Mouse (Mus musculus): ENCODE measurements around the gene Tssc4. TPM values are rescaled to one million over a fixed set of nuclear protein-coding genes. Genes with fewer than 3 reads are reported as not detected.

Tssc4 gene
- polyA plus RNA-seq, 1 experiment from 2014 or later, result 103 TPM

DNA sequence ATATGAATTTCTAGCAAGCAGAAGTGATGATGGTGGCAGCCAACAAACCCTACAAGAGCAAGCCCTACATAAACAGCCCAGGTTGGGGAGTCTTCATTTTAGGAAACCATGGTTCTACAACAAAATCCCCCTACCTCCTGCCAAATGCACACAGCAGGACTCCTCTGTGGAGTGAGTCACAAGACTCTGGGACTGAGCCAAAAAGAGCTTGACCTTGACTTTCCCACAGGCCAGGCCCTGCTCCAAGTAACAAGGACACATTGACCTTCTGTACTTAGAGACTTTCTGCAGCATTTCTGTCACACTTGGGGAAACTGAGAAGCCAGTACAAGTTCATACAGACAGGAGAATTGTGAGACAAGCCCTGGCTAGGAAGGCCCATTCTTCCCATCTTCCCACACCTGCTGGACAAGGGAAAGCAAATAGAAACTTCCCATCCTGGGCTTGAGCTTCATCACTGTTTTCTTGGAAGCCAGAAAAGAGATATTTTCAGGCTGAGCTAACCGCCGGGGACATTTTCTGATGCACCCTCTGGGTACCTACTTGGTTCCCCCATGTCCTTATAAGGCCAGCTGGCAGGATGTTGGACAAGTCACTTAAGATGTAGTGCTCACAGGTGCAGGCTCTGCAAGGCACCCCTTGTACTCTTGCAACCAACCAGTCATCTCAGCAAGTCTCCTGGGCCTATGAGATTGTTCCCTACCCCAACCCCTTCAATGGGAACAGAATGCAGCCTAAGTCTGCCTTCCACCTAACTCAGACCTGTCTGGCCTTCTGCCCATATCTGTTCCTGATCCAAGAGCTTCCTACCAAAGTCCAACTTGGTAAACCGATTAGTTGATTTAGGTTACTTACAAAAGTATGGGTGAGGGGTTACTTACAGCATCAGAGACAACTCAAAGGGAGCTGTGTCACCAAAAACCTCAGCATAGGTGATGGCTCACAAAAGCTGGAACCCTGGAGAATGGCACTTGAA lies 18.9 kb upstream of the Tssc4 start:
- H3K4me1 ChIP-seq, result peaks cover 22% of the 10 kb centered on the region

DNA sequence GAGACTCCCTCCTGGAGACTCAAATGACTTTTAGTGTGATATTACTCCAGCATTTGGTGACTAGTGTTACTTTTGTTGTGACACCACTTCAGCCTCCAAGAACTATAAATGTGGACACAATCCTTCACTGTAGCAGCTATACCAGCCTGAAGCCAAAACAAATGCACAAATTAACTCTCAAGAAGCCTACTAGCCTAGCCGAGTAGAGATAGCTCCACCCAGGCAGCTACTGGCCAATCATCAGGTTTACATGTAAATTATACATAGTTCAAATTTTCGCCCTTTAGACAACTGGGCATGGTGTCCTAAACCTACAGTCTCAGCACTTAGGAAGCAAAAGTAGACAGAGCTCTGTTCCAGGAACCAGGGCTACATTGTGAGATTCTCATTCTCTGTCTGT lies 17.7 kb upstream of the Tssc4 start:
- H3K9ac ChIP-seq (replicated peaks), result no peak overlapping the region
- H3K27me3 ChIP-seq, result no peaks in the 10 kb centered on the region

More for the DNA sequence above, 18.9 kb upstream of the Tssc4 start:
- Histone ChIP-seq H3K27me3 (no peaks in the 10 kb centered on the region), H3K9ac (replicated peaks) (no peak overlapping the region), H3K36me3 (no peaks in the 10 kb centered on the region), H3K4me2 (replicated peaks) (no peak overlapping the region), H3K27ac (replicated peaks) (no peak overlapping the region), H3K4me3 (no peak overlapping the region), H3K9me3 (no peaks in the 10 kb centered on the region)
- no peak for ATAC-seq (replicated peaks)
- 92% methylated on average over 3 of the region's 3 CpGs for WGBS

DNA sequence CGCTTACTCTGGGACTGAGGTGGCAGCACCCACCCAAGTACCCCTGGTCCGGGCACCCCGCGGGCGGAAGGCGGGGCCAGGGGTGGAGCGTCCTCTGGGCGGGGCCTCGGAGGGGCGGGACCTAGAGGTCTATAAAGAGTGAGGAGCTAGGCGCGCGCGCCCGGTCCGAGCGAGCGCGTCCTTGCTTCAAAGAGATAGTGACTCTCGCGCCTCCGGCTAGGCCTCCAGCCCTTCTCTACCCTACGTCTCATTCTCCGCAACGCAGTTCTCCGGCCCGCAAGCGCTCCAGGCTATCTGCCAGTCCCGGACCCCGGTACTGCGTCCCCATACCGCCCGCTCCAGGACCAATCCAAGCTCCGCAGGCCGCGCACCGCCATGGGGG lies 16.4 kb upstream of the Tssc4 start, which contains the start of gene Cd81:
Gene Cd81, plus strand, starts transcription at position 114 of the 382 bp plus-strand sequence.
- under 1% methylated on average over 37 of the region's 37 CpGs for WGBS
- H3K27me3 ChIP-seq, result no peaks in the 10 kb centered on the region
- H3K9me3 ChIP-seq, result no peaks in the 10 kb centered on the region
- ATAC-seq (replicated peaks), result peak; percentile 79
- peak within 1 kb of the TSS; percentile 94 for H3K9ac ChIP-seq (replicated peaks)
- peak within 1 kb of the TSS; percentile 83 for H3K4me3 ChIP-seq
- peak within 1 kb of the TSS; percentile 90 for H3K4me2 ChIP-seq (replicated peaks)
- H3K4me1 ChIP-seq, result peaks cover 40% of the 10 kb centered on the region
- peak within 1 kb of the TSS; percentile 81 for H3K27ac ChIP-seq (replicated peaks)
- no peaks in the 10 kb centered on the region for H3K36me3 ChIP-seq

More for the DNA sequence above, 17.7 kb upstream of the Tssc4 start:
- no peak for ATAC-seq (replicated peaks)
- no peak overlapping the region for H3K27ac ChIP-seq (replicated peaks)
- no peak overlapping the region for H3K4me3 ChIP-seq
- no peaks in the 10 kb centered on the region for H3K36me3 ChIP-seq
- peaks cover 34% of the 10 kb centered on the region for H3K4me1 ChIP-seq
- no peak overlapping the region for H3K4me2 ChIP-seq (replicated peaks)
- no peaks in the 10 kb centered on the region for H3K9me3 ChIP-seq
- WGBS, result 73% methylated on average over 2 of the region's 2 CpGs

DNA sequence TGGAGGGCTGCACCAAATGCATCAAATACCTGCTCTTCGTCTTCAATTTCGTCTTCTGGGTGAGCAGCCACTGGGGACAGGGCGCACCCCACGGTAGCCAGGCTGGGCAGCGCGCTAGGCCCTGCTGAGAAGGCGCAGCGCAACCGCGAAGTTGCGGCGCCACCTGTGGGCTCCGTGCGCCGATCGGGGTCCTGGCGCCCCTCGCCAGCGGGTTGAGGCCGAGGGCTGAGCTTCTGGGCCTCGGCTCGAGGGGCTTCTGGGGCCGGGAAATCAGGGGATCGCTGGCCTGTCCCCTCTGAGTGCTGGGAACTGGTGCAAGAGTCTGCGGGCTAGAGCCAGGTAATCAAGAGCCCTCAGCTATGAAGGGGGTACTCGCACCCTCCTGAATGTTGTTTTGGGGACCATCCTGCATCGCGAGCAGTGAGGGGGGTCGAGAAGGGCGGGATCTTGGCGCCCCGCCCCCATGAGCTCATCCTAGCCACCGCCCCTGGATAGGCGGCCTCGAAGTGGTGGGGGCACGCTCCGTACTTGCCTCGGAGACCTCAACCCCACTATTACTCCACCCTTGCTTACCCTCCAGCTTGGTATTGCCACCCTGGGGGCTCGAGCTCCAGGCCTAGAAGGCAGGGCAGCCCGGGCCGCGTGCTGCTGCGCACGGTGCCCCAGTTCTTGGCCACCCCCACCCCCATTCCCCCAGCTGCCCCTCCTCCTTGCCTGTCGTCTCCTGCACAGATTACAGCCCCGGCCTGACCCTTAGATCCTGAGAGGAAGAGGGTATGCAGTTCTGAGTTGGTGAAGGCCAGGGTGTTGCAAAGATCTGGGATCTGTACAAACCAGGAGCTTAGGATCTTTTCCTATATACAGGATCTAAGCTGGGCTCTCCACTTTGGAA lies 15.8 kb upstream of the Tssc4 start:
- peak overlapping the region; percentile 83 for H3K4me3 ChIP-seq
- peaks cover 43% of the 10 kb centered on the region for H3K4me1 ChIP-seq
- peak; percentile 77 for ATAC-seq (replicated peaks)
- no peaks in the 10 kb centered on the region for H3K27me3 ChIP-seq
- under 1% methylated on average over 46 of the region's 46 CpGs for WGBS
- H3K36me3 ChIP-seq, result no peaks in the 10 kb centered on the region
- H3K9me3 ChIP-seq, result no peaks in the 10 kb centered on the region
- peak overlapping the region; percentile 90 for H3K4me2 ChIP-seq (replicated peaks)
- peak overlapping the region; percentile 94 for H3K9ac ChIP-seq (replicated peaks)
- H3K27ac ChIP-seq (replicated peaks), result peak overlapping the region; percentile 81

DNA sequence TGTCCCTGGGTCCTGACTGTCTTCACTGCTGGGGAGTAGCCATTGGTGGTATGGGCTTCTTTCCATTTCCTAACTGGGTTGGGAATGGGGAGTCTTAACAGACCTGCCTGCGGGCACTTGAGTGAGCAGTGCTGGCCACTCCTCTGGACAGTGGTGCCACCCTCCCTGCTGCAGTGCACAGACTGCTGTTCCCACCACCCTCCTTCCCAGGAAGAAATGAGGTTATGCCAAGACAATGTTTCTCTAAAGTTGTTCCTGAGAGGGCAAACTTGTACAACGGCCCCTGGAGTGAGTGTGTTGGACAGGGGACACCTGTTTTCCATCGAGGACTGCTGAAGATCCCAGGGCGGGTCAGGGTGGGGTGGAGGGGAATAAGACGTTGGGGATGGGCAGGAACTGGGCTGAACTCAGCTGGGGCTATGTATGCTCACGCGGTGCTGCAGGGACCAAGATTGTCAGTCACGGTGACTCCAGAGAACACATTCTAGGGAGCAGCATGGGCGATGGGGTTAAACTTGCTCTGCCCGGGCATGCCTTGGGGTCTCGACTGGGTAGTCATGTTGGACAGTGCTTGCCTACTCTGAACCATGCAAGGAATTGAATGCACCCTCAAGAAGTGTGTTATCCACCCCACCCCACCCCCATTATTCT lies 15.0 kb upstream of the Tssc4 start:
- H3K4me2 ChIP-seq (replicated peaks), result peak overlapping the region; percentile 90
- H3K36me3 ChIP-seq, result no peaks in the 10 kb centered on the region
- peak overlapping the region; percentile 83 for H3K4me3 ChIP-seq
- no peaks in the 10 kb centered on the region for H3K9me3 ChIP-seq
- no peaks in the 10 kb centered on the region for H3K27me3 ChIP-seq
- no peak for ATAC-seq (replicated peaks)
- WGBS, result 67% methylated on average over 11 of the region's 11 CpGs
- peaks cover 52% of the 10 kb centered on the region for H3K4me1 ChIP-seq
- H3K9ac ChIP-seq (replicated peaks), result peak overlapping the region; percentile 94
- H3K27ac ChIP-seq (replicated peaks), result peak overlapping the region; percentile 81; the same call in 1 of the 2 replicates

DNA sequence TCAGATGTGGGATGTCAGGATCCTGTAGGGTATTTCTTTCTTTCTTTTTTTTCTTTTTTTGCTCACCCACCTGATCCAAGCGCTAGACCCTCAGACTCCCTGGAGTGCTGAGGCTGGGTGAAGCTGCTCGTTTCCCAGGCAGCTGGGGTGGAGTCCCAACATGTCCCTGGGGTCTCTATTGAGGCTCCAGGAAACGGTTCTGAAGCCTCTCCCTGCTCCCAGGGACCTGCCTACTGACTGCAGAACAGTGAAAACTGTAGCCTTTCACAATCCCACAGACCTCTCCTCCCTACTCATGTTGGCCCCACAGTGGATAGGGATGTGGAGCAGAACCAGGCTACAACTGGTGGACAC lies 14.5 kb upstream of the Tssc4 start:
- H3K4me2 ChIP-seq (replicated peaks), result peak overlapping the region; percentile 90
- no peak for ATAC-seq (replicated peaks)
- no peaks in the 10 kb centered on the region for H3K9me3 ChIP-seq
- WGBS, result 71% methylated on average over 3 of the region's 3 CpGs
- no peaks in the 10 kb centered on the region for H3K36me3 ChIP-seq
- H3K27ac ChIP-seq (replicated peaks), result no peak overlapping the region
- H3K4me1 ChIP-seq, result peaks cover 57% of the 10 kb centered on the region
- no peaks in the 10 kb centered on the region for H3K27me3 ChIP-seq
- H3K4me3 ChIP-seq, result peak overlapping the region; percentile 83
- peak overlapping the region; percentile 20; the same call in 1 of the 2 replicates for H3K9ac ChIP-seq (replicated peaks)

DNA sequence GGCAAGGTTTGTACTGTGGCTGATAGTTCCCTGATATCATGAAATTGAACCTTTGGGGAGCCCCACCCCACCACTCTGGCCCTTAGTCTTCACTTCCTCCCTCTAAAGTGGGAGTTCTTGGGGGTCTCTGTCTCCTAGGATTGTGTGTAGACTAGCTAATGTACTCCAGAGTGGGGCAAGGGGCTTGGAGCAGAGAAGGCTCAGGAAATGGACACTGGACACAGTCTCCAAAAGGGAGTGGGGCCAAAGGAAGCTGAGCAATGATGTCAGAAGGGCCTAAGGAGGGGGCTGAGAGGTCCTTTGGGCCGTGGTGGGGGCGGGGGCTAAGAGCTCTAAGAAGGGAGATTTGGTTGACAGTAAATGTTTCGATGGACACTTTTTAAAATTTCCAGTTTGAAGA lies 14.0 kb upstream of the Tssc4 start:
- peak overlapping the region; percentile 20; the same call in 1 of the 2 replicates for H3K27ac ChIP-seq (replicated peaks)
- peak overlapping the region; percentile 20; the same call in 1 of the 2 replicates for H3K9ac ChIP-seq (replicated peaks)
- no peak for ATAC-seq (replicated peaks)
- peaks cover 57% of the 10 kb centered on the region for H3K4me1 ChIP-seq
- no peaks in the 10 kb centered on the region for H3K27me3 ChIP-seq
- no peaks in the 10 kb centered on the region for H3K9me3 ChIP-seq
- H3K4me3 ChIP-seq, result peak overlapping the region; percentile 83; the same call in 1 of the 2 replicates
- H3K36me3 ChIP-seq, result no peaks in the 10 kb centered on the region
- H3K4me2 ChIP-seq (replicated peaks), result peak overlapping the region; percentile 90
- WGBS, result 88% methylated on average over 3 of the region's 3 CpGs

DNA sequence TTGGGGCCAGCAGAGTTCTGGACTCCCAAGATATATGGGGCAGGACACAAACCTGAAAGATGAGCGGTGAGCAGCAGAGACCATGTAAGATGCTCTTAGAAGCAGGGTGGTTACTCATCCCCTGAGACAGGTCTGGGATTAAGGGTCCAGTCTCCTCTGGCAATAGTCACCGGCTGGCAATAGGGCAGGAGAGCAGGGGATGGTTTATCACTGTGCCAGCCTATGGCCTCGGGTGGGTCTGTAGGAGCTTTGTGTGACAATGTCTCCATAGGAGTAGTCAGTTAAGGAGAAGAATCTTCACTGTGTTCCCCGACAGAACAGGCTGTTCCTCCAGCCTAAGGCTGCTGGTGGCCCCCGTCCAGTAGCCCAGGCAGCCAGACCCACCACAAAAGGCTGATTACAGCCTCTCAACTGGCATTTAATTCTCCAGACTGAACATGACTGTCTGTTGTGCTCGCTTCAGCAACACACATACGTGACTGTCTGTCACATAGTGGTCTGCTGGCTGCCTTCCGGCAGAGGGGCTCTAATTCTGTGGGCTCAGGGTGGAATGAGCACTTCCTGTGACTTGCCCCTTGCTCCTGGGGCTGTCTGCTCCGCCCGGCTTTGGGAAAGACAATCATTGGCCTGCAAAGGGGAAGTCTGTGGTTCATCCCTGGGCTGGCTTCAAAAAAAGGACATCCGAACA lies 13.4 kb upstream of the Tssc4 start:
- H3K9me3 ChIP-seq, result no peaks in the 10 kb centered on the region
- peak overlapping the region; percentile 20; the same call in 1 of the 2 replicates for H3K27ac ChIP-seq (replicated peaks)
- H3K4me1 ChIP-seq, result peaks cover 57% of the 10 kb centered on the region
- H3K36me3 ChIP-seq, result no peaks in the 10 kb centered on the region
- 70% methylated on average over 11 of the region's 11 CpGs for WGBS
- H3K4me2 ChIP-seq (replicated peaks), result peak overlapping the region; percentile 90; the same call in 1 of the 2 replicates
- no peak for ATAC-seq (replicated peaks)
- no peaks in the 10 kb centered on the region for H3K27me3 ChIP-seq
- H3K4me3 ChIP-seq, result no peak overlapping the region
- peak overlapping the region; percentile 20; the same call in 1 of the 2 replicates for H3K9ac ChIP-seq (replicated peaks)

DNA sequence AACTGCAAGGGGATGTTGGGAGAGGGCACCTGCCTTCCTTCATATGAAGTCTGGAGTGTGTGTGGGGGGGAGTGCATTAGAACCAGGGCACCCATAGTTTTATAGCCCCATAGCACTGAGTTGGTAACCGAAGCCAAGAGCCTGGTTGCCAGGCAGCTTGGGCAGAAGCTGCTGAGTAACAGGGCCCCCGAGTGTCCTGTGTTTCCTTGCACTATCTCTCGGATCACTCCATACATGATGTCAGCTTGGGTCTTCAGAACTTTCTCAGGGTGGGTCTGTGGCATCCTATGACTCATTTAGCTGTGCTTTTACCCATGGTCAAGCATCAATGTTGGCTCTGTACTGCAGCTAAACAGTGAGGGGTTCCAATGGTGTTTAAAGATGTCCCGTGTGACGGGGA lies 12.0 kb upstream of the Tssc4 start:
- Histone ChIP-seq H3K27me3 (no peaks in the 10 kb centered on the region), H3K9me3 (no peaks in the 10 kb centered on the region), H3K4me3 (no peak overlapping the region), H3K4me1 (peaks cover 57% of the 10 kb centered on the region), H3K27ac (replicated peaks) (no peak overlapping the region), H3K9ac (replicated peaks) (no peak overlapping the region), H3K36me3 (no peaks in the 10 kb centered on the region), H3K4me2 (replicated peaks) (no peak overlapping the region)
- ATAC-seq (replicated peaks), result no peak
- WGBS, result 89% methylated on average over 5 of the region's 5 CpGs

DNA sequence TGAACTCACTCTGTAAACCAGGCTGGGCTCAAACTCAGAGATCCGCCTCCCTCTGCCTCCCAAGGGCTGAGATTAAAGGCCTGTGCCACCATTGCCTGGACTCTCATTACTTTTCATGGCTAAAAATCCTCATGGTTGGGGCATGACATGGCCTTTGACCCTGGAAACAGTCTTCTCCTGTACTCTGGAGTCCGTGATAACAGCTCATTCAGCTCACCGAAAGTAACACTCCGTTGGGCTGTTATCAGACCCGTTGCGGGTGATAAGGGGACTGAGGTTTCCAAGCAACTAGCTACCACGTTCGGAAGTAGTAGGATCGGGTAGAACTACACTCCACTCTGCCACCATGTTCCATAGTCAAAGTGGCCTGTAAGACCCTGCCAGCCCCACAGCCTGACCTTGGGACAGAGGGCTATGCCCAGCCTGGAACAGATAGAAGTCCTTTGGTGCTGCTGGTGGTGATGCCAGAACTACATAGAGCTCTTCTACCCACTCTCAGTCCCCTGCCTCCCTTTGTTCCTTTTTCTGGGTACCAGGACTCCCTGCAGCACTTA lies 11.3 kb upstream of the Tssc4 start:
- Histone ChIP-seq H3K9ac (replicated peaks) (no peak overlapping the region), H3K4me1 (peaks cover 53% of the 10 kb centered on the region), H3K27me3 (no peaks in the 10 kb centered on the region), H3K4me3 (no peak overlapping the region), H3K27ac (replicated peaks) (no peak overlapping the region), H3K36me3 (peaks cover 4% of the 10 kb centered on the region; the same call in 1 of the 2 replicates), H3K4me2 (replicated peaks) (no peak overlapping the region), H3K9me3 (no peaks in the 10 kb centered on the region)
- no peak for ATAC-seq (replicated peaks)
- WGBS, result 86% methylated on average over 9 of the region's 9 CpGs
